Mouse (Mus musculus): ENCODE measurements around the gene Atp2b1.
"Not testable (repeated sequence)": the region's sequence is repeated elsewhere in the genome, so short reads cannot be mapped to it uniquely, and the experiment has no call there.

Atp2b1 gene

DNA sequence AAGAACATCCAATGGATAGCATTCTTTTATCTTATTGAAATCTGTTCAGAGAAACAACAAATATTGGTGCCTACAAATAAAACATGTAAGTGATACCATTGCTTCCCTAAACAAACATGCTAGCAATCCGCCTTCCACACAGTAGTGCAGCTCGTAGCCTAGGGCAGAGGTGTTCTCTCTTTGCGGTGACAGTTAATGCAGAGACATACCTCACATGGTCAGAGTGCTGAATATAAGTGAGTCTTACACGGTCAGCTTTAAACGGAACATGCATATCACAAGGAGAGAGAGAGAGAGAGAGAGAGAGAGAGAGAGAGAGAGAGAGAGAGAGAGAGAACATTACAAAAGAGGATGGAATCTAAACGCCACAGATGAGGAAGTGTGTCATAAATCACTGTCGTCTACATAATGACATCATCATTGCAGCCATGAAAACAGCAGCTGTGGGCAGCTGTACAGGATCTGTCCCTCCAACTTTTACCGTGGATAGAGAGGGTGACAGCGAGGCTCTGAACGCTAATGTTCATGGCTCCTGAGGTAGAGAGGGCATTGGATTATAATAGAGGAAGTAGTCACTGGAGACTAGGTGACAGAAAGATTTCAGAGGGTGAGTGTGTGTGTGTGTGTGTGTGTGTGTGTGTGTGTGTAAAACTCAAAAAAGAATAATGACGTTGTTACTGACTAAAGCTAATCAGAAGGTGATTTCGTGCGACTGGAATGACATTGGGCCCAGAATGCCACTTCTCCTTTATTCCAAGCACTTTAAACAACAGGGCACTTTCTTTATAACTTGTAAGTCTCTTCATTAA lies 52.4 kb downstream of the Atp2b1 start:
- DNase-seq: no peak

DNA sequence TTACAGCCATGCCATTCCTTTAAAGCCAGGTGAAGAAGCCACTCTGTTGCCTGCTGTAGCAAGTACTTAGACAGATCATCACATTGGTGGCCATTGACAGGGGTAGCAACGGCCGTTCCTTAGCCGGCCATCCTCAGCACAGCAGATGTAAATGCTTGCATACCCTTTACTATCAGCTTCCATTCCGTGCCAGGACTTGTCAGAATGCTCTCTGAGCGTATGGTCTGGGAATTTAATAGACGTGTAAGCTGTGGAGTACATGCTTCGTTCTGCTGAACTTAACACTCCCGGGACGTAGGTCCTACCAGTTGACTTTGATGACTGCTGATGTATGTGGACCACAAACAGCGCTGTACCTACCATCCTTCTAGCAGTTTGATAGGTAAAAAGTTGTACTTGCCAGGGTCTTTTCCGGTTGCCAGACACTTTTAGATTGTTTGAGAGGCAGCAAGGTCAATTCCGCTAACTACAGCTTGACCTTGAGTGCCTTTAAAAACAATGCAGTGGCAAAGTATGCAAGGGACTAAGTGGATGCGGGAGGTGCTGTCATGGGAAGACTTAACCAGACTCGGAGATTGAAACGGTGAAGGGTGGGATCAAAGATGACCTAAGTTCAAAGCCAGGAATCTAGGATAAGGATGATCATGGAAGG lies 53.2 kb downstream of the Atp2b1 start:
- no peak for DNase-seq

DNA sequence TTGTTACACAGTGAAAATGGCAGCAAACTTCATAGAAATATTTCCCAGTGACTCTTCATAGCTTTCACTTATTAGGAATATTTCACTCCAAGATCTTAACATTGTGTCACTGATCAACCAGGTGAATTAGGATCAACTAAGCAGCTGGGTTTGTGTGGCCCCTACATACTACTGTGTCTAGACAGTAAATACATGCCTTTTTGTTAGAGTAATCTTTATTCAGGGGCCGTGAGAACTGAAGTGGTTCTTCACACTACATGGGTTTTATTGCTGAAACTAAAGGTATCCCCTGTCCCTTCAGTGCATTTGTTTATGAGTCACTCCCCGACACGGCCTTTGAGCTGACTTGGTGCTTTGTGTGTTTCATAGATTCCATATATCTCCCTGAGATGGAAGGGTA lies 56.7 kb downstream of the Atp2b1 start:
- no peak for DNase-seq

DNA sequence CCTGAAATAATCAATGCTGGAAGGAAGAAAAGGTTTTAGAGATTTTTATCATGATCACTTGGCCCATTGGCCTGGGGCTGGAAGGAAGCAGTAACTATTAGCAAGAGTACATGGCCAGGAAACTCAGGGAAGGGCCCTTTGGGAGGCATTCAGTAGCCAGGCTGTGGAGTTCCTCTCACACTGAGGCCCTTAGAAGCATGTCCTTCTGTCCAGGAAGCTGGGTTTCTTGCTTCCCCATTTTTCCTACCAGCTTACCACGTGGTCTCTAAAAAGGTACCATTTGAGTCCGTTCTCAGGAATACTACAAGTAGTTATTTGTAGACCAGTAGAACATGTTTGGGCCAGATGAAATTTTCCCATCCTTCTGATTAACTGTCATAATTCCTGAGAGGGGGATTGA lies 58.2 kb downstream of the Atp2b1 start:
- no peak for DNase-seq

DNA sequence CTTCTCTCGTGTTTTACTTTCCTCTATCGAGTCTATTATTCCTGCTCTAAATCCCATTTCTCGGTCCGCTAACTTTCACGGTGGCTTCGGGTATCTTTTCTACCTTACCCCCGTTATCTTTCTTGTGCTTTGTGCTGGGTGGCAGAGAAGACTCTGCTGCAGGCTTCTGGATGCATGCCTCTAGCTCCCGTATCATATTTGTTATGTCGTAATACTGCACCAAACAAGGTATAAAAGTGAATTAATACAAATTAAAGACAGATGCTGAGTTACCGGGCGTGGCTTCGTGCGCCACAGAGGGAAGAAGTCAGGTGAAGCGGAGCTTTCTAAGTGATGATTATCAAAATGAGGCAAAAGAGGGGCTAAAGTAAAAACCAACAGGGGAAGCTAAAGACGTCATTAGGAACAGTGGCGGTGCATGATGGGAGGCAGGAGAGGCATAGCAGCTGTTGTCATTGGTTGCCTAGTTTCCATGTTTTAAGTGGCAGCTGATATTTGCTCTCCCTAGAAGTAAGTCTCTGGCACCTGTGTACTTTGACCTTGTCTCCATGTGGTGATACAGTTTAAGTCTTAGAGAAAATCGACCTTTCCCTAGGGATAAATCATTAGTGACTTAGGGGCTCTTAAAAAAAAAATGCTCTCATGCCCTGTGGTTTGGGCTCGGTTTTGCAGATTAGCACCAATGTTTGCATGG lies 58.9 kb downstream of the Atp2b1 start:
- DNase-seq: no peak

DNA sequence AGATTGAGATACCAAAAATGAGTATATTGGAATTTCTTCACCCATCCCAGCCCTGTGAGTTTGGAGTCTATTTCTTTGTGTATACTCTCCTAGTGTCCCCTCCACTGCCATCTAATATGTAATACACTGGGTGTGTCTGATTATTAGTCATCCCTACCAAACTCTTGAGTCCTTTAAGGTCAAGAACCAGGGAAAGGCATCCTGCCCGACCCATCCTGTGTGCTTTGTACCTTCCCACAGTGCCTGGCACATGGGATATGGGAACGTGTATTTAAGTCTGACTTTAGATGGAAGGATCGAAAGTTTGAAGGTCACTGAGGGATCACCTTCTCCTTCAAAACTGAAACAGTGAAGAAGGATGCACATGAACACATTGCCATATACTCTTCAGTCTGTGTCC lies 60.4 kb downstream of the Atp2b1 start:
- DNase-seq: no peak

DNA sequence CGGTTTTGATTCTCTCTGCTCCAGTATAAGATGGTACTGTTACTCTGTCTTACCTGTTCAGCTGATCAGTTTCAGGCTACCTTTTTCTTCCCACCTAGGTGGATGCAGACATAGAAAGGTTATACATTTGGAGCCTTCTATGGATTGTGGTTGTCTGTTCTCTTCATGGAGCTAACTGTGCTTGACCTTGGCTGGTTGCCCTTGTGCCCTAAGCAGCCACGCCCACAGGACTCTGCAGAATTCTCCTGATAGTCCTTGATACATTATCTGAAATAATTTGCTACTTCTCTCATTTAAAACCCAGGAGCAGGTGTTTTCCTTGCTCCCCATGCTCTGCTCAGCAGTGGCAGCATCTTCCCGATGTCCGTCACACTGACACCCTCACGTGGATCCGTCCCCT lies 61.4 kb downstream of the Atp2b1 start:
- no peak for DNase-seq

DNA sequence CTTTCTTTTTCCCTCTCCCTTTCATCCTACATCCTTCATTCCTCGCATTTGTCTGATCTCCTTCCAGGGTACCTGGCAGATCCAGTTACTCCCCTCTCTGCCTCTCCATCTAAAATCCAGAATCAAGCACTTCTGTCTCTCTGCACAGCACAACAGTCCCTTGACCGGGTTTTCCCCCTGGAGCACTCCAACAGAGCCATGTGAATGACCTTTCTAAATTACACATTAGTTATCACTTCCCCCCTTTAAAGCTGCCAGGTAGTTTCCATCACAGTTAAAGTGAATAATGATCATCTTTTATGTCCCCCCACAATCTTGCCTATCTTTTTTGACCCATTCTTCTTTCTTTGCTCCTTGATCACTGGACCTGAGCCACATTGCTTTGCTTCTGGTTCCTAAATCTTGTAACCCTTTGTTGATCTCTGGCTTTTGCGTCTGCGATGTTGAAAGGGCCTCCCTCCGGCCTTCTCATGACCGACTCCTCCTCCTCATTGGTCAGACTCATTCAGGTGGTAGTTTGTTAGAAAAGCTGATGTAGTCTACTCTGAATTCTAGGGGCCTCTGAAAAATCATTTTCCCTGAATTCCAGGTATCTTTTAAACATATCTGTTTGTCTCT lies 62.8 kb downstream of the Atp2b1 start:
- no peak for DNase-seq

DNA sequence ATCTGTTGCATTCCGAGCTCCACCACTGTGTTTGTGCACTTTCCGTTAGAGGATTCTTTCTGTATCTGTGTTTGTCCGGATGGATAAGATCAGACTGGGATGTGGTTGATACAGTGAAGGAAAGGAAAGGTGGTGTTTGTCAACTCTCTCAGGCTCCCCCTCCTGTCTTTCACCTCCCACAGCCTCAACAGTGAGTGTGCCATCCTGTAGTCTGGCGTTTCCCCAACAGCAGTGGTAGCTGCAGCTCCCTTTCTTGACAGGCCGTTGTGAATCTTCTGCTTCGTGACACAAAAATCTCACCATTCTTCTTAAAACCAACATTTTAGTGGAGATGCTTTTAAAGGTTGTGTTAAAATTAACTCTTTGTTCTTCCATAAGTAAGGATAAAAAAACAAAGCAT lies 64.6 kb downstream of the Atp2b1 start:
- no peak for DNase-seq

DNA sequence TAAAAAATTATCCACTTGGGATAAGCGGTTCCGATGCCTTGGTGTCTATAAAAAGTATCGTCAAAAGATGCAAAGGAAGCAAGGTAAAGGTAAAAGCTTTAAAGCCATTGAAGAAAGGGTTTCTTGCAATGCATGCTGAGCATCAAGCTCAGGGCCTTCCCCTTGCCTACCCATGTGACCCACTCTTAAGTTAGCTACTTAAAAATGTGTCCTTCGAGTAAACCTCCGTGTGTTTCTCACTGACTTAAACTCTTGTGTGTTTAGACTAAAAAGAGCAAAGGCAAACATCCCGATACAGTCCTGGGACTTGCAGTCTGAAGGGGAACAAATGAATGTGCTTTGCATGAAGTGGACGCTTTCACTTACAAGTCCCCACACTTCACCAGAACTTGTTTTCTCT lies 65.1 kb downstream of the Atp2b1 start:
- no peak for DNase-seq

DNA sequence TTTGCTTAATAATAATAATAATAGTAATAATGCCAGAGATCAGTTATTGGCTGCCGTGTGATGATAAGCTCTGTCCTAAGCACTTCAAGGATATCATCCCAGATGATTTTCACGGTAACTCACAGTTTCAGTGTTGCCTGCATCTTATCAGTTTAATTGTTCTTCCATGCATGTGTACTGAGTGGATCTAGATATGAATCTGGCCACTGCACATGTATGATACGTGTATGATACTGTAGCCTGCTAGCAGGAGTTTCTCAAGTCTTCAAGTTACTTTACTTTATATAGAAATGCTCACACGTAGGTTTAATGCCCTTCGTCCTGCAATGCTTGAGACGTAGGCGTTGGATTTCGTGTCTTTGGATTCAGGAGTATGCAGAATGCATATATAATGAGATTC lies 65.7 kb downstream of the Atp2b1 start:
- no peak for DNase-seq

DNA sequence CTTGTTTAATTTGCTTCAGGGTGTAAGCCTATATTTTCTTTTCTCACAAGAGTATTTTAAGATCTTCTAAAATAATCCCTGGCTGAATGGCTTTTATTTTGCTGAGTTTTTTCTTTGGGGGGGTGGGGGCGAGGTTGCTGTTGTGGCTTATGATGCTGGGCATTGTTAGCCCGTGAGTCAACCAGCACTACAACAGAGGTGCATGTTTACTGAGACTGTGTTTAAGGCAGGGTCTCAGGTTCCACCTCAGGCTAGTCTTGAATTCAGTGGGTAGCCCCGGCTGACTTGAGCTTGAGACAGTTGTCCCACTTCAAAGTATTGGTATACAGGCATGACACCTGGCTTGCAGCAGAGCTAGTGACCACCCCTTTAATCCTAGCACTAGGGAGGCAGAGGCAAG lies 77.8 kb downstream of the Atp2b1 start:
- no peak for DNase-seq

DNA sequence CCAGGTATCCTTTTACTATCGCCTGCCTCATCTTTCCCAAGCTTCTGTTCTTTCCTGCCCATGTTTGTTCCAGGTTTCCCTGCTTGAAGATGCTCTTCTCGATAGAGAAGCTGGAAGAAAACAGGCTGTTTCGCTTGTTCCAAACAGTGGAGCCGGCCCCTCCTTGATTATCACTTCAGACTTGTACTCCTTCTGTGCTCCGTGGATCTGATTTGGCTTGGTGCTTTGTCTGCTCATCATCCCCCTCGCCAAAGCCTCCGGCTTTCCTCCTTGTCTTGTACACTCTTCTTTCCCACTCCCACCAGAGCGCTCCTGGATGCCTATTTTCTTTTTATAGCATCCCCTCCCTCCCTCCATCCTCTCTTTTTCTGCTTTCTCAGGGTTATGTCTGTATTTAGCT lies 79.0 kb downstream of the Atp2b1 start:
- no peak for DNase-seq

DNA sequence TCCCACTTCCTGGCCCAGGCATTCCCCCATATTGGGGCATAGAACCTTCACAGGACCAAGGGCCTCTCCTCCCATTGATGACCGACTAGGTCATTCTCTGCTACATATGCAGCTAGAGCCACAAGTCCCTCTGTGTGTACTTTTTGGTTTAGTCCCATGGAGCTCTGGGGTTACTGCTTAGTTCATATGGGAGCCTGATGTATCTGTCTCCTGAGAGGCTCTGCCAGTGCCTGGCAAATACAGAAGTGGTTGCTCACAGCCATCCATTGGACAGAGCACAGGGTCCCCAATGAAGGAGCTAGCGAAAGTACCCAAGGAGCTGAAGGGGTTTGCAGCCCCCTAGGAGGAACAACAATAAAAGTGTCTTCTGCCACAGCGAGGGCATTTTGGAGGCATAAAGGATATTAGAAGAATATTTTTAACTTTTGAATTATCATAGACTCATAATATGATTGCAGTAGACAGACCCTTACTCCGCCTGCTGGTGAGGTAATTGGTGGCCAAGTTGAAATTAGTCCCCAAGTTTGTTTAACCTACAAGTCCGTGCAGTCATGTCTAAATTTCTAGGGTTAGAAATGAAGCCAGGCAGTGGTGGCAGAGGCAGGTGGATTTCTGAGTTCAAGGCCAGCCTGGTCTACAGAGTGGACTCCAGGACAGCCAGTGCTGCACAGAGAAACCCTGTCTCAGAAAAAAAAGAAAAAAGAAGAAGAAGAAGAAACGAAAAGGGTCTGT lies 81.0 kb downstream of the Atp2b1 start:
- DNase-seq: not testable (repeated sequence)

DNA sequence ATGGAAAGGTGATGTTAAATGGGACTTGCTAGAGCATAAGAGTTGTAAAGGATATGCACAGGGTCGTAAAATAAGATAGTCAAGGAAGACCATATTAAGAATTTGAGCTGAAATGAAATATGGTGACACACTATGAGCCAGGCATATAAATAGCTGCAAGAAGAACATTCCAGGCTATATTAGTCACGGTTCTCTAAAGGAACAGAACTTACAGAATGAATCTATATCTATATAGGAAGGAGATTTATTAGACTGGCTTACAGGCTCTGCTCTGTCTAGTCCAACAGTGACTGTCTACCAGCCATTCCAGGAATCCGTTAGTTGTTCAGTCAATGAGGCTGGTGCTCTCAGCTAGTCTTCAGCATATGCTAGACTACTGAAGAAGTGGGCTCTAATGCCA lies 90.7 kb downstream of the Atp2b1 start:
- DNase-seq: no peak

DNA sequence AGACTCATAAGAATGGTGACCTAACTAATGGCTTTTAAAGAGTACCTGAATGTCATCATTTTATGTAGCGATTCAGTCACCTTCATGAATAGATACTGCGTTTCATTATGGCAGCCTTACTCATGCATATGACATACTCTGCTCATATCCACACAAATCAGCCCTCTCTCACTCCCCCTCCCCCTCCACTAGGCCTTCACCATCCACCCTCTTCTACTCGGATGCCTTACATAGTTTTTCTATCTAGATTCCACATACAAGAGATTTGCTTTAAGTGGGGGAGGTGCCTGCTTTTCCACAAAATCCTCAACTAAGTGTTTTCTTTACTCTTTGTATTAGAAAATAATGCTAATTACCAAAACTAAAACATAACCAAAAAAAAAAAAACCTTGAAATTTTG lies 96.9 kb downstream of the Atp2b1 start:
- no peak for DNase-seq

DNA sequence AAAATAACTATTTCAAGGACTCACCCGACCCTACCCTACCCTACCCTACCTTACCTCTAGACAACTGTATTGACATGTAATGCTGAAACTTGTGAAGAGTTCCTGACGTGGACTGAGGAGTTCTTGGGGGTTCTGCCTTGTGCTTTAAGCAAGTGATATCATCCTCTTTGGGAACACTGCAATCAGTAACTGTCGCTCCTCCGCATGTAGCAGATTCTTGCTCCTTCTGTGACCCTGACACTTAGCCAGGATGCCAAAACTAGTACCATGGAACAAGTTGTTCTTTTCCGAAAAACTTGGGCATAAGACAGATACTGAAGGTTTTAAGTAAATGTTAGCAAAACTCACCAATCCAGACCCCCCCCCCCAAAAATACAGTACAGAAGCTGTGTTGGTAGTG lies 97.9 kb downstream of the Atp2b1 start:
- DNase-seq: no peak

DNA sequence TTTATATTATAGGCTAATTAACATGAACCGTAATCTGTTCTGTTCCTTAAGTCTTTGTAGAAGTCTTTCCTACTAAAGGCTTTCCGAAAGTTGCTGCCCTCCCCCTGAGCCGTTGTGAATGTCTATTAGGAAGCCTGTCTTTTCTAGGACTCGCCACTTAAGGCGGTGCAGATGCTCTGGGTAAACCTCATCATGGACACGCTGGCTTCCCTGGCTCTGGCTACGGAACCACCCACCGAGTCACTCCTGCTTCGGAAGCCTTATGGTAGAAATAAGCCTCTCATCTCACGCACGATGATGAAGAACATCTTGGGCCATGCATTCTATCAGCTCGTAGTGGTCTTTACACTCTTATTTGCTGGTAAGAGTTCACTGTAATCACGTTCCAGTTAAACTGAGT lies 100.5 kb downstream of the Atp2b1 start:
- DNase-seq: no peak

DNA sequence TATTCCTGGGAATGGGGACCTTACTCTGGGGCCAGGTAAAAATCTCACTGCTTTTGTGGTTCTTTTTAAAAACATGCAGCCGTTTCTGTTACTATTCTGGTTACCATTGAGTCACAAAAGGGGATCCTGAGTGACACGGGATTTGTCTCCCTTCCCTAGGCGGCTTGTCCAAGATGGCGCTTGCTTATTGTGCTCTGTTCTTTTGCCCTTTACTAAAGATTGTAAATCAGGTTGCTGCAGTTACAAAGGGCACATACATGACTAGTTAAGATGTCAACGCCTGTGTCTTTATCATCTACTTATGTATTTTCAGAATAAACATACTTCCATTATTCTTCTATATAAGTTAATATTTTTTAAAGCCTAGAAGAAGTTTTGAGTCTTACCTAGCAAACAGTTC lies 102.8 kb downstream of the Atp2b1 start:
- no peak for DNase-seq

DNA sequence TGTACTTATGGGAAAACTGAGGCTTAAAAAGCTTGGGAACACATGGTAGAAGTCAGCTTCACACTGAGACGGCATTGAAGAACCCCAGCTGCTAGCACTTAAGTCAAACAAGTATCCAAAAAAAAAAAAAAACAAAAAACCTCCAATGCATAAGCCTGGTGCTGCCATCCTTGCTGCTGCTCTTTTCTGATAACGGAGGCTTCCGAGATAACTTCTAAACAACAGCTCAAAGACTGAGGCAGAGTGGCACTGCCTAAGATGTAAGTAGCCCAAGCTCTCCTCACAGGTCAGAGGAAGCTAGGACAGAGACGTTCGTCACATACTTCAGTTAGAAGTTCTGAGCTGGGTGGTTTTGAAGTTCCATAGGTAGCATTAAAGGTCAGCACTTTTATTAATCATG lies 113.3 kb downstream of the Atp2b1 start:
- no peak for DNase-seq

DNA sequence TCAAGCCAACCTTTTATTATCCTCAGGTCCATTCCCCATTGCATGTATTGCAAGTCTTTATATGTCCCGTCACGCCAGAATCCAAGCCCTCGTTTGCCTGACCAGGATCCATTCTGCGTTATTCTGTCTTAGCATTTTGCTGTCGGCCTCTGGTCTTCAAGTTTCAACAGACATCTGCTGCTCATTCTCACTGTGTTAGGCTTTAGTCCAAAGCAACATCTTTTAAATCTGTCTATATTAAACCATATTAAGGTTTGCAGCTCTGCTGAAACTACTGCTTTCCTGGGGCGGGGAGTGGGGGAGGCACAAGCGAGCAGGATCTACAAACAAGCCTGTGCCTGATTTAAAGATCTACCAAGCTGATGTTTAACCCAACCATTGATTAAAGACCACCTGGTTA lies 115.6 kb downstream of the Atp2b1 start:
- DNase-seq: no peak

DNA sequence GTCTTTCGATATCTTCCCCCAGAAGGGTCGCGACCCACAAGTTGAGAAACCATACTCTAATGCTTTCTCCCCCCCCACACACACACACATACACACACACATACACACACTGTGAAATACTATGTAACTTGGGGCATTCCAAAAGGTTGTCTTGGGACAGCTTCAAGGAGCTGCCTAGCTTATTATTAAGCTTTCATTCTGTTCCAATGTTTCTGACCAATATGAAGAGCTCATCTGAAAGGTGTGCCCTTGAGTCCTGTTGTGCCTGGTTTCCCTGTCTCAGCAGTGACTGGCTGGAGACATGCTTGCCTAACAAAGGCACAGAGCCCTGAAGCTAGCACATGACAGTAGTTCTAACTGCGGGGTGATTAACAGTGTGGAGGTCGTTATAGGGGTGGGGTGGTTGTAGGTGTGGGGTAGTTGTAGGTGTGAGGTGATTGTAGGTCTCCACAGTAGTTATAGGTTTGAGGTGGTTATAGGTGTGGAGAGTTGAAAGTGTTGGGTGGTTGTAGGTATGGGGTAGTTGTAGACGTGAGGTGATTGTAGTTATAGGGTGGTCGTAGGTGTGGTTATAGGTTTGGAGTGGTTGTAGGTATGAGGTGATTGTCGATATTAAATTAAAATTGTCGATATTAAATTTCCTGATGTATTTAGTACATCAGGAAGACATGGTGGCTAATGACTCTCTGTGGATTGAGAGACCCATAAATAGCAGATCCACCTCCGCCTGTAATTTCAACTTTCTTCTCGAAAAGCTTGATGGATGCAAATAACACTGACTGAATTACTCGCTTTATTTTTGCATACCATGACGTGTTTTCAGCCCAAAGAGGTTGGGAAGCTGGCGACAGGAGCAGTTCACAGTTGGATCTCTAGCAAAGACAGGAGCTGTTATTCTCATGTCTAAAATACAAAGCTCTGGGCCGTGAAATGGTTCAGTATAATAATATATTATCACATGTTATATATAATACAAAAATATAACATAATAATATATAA lies 119.9 kb downstream of the Atp2b1 start:
- DNase-seq: no peak
